Mouse (Mus musculus) kidney, adult 18-20 months (tissue): ENCODE results near the gene Rbm25.
"Not testable (repeated sequence)": the region's sequence is repeated elsewhere in the genome, so short reads cannot be mapped to it uniquely, and the experiment has no call there.

Source experiments
- DNase-seq: peaks from one replicate; pipeline ENCODE4 v3.0.0; 2021

Rbm25 gene

DNA sequence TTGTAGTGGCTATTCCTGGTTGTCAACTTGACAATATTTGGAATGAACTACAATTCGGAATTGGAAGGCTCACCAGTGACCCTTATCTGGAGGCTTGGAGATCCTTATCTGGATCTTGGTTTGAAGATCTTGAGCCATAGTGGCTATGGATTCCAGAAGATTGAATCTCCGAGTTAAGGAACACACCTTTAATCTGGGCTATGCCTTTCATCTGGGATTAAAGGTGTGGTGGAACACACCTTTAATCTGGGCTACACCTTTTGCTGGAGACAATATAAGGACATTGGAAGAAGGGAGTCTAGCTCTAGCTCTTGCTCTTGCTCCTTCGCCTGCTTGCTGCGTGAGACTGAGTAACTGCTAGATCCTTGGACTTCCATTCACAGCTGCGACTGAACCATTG is at the start of gene Rbm25:
Gene Rbm25, plus strand, starts transcription at position 301 of the 400 bp plus-strand sequence.
- DNase-seq: not testable (repeated sequence)

DNA sequence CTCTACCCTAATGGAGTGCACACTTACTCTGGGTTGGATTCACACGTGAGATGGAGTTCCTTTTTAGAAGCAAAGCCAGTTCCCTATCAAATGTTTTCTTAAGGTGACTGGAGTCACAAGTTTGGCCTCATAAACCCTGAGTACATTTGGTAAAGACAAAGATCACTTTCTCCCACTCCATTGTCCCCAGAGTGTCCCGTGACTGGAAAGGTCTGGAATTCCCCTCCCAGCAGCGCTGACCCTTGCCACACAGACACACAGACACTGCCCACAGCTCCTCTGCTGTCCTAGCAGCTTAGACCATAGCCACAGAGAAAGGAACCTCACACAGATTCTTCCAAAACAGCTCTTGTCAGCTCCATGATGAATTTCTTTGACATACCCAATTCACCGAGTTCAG is 48.9 kb upstream of the Rbm25 start:
- peak; percentile 25 for DNase-seq

DNA sequence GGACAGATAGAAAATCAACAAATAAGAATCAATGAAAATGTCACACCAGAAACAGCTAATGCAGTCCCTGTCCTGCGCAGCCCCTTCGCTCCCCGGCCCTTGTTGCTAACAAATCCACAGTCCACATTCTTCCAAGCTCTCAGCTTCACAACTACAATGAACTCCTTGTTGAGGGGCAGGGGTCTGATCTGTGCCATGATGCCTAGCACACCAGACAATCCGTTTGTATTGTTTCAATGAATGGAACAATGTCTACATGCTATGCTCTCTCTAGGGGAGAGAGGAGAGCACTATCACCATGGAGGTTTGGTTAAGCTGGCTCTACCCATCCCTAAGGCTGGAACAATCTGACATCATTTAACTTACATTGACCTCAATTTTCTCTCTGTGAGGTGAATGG is 48.3 kb upstream of the Rbm25 start:
- no peak for DNase-seq

DNA sequence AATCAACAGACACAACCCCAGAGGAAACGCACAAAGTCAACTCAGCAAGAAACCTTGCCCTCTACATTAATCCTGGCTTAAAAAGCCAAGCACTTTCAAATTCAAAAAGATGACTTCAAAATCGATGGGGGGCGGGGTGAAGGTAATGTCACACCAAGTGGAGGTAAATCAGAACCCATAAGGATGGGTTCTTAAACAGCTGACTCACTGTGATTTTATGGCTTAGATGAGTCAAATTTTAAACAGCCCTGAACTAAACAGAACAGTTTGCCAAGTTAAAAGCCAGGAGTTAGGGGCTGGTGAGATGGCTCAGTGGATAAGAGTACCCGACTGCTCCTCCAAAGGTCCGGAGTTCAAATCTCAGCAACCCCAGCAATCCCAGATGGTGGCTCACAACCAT is 44.4 kb upstream of the Rbm25 start:
- no peak for DNase-seq

DNA sequence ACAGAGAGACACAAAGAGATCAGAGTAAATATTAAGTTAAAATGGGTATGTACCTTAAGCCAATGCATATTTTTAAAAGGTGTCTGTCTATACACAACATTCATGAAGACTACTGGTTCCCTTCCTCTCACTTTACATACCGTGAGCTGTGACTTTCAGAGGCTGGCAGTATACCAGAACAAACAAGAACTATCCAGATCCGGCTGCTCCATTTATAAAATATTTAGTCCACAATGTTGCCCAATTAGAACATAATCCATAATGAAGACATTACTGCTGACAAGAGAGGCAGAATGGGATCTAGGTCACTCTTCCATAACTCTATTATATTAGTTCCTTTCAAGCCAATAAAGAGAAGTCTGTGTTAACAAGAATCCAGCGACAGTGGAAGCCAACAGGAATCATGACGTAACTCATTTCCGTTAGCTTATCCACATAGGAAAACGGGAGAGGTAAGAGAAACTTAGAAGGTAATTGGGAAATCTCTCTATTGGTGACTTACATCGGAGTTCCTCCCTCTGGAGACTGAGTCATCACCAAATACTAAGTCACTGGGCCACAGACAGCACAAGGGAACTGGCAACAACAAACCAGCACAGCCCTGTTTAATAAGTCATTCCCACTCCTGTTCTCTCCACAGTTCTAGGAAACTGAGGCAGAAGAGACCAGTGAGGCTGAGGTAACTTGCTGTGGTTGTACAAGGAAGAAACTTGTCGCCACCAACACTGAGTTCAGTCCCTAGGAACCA is 39.1 kb upstream of the Rbm25 start:
- no peak for DNase-seq

DNA sequence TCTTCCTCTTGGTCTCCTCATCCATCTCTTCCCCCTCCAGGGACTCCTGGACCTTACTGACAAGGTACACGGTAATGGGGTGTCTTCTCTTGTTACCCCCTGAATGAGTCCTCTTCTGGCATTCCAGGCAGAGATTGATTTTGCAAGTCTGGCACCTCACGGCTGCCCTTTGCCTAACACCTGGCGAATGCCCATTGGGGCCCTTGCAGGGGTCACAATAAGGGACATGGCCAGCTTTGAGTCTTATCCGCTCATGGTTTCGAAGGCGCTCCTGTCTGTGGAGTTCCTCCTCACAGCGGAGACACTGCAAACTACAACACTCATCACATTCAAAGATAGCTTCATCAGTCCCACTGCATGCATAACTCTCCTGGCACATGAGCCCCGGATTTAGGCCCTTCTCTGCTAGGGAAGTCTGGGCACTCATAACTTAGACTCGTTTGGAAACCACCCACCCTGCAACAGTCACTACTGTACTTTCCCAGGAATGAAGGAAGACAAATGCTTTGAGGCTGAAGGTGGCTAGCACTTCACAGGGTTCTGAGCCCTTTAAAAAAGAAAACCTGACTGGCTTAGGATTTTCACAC is 36.5 kb upstream of the Rbm25 start:
- no peak for DNase-seq

DNA sequence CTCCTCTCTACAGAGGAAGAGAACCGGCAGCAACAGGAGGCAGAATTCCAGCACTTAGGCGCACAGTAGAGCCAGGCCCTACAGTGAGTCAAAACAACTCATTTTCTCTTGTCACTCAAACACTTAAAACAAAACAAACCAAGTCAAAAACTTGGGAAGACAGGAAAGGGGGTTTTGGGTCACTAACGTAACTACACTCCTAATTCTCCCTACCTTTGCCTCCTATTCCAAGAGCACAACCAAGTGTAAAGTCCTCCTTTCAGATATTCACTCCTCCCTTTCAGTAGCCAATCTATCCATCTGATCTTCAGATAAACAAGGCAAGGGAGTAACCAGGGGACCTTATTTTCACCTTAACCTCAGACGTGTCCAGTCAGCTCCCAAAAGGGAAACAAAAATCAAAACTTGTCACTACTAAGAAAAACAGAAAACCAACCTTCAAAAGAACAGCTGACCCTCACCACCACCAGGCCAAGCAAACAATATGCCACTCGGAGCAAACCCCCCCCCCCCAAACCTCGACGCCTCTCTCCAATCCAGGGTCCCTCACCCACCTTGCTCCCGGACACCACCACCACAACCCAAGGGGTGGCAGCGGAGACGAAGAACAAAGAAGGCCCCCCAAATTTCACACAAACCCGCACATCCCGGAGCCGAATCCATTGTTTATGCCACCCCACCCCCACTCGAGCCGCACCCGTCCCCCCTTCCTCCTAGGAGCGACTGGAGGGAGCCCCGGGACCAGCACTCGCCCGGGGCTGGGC is 34.7 kb upstream of the Rbm25 start:
- no peak for DNase-seq

DNA sequence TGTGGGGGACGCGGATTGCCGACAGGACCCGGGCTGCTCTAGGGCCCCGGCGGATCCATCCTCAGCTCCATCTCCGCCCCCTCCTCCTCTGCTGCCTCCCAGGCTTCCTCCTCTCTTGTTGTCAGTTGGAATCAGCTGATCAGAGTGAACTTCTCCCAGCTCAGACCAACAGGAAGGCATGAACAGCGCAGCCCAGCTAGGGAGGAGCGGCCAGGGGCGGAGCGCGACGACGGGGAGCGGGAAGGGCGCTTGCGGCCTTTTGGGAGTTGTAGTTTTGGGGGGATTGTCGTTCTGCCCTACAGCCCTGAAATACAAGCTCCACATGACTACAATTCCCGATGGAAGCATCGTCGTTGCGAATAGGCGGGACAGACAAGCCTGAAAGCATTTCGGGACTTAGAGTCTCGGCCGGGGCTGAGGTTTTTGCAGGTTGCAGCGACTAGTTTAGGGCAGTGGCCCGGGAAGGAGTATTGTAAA is 34.0 kb upstream of the Rbm25 start, which contains the start of gene Zfyve1:
Gene Zfyve1, minus strand, starts transcription at position 198 of the 477 bp plus-strand sequence.
- peak; percentile 90 for DNase-seq

DNA sequence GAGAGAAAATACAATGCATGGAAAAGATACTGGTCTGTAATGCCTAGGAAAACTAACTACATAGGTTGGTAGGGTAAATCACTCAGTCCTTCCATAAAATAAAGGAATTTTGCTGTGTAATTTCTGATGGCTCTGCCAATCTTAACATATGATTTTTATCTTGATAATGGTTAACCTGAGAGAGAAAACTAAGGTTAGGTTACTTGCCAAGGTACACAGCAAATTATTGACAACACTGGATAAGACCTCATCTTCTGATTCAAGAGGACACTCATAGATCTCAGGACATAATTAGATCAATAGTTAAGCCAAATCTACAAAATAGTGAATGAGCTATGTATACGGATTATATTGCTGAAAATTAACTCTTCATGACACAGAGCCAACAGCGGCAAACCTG is 33.2 kb upstream of the Rbm25 start:
- DNase-seq: no peak

DNA sequence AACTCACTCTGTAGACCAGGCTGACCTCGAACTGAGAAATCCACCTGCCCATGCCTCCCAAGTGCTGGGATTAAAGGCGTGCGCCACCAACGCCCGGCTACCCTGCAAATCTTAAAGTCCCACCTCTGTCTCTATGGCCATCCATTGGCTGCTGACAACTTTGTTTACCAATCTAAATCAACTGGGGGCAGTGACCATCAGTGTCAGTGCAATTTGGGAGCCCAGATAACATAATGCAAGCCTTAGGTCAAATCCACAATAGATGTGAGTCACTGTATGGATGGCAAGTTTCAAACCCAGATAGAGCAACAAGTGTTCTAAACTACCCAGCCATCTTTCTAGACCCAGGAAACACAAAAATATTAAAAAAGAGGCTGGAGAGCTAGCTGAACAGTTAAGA is 28.8 kb upstream of the Rbm25 start:
- DNase-seq: no peak

DNA sequence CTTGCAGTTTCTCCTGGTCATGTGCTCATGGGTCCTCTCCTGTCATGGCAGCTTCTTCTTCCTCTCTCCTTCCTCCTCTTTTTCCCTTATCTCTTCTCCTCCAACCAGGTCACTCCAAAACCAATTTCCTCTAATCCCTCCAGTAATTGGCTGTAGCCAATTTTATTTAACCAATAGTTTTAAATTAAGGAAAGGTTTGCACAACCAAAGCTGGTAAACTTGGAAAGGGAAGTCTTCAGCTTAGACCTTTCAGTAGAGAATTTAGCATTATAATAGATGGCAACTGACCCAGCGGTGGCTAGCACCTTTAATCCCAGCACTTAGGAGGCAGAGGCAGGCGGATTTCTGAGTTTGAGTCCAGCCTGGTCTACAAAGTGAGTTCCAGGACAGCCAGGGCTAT is 24.6 kb upstream of the Rbm25 start:
- not testable (repeated sequence) for DNase-seq

DNA sequence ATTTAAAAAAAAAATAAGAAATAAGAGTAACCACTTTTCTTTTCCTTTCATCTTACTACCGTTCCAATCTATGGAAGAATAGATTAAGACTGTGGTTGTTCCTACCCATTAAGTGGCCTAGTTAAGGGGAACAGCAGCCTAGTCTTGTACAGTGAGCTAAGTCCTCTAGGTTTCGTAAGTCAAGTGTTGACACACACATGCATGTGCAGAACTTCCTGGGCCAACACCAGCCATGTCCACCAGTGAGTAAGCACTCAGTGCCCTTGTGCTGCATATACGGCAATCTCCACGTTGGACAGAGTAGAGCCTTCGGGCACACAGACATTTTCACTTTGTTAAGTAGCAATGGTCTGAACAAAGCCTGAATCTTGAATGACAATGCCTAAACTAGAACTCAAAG is 13.8 kb upstream of the Rbm25 start:
- no peak for DNase-seq

DNA sequence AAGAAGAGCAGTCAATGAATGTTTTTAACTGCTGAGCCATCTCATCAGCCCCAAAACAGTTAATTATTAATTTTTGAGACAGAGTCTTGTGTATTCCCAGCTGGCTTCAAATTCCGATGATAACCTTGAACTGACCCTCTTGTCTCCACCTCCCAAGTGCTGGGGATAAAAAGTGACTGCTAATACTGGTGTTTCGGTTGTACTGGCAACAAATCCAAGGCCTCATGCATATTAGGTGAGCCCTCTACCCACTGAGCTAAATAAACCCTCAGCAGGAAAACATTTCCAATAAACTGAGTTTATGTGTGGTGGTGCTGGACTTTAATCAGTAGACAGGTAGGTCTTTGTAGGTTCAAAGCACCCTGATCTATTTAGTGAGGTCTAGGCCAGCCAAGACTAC is 12.1 kb upstream of the Rbm25 start:
- DNase-seq: no peak

DNA sequence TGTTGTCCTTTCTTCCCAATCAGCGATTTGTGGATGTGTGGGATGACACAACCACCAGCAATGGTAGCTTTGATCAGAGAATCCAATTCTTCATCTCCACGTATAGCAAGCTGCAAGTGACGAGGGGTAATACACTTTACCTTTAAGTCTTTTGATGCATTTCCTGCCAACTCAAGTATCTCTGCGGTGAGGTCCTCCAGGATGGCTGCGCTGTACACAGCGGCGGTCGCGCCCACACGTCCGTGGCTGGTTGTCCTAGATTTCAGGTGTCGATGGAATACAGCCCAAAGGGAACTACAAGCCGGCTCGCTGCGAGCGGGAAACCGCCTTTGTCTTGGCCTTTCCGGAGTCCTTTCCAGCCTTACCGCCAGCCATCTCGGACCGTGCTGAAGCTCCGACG is 10.3 kb upstream of the Rbm25 start:
- DNase-seq: not testable (repeated sequence)

DNA sequence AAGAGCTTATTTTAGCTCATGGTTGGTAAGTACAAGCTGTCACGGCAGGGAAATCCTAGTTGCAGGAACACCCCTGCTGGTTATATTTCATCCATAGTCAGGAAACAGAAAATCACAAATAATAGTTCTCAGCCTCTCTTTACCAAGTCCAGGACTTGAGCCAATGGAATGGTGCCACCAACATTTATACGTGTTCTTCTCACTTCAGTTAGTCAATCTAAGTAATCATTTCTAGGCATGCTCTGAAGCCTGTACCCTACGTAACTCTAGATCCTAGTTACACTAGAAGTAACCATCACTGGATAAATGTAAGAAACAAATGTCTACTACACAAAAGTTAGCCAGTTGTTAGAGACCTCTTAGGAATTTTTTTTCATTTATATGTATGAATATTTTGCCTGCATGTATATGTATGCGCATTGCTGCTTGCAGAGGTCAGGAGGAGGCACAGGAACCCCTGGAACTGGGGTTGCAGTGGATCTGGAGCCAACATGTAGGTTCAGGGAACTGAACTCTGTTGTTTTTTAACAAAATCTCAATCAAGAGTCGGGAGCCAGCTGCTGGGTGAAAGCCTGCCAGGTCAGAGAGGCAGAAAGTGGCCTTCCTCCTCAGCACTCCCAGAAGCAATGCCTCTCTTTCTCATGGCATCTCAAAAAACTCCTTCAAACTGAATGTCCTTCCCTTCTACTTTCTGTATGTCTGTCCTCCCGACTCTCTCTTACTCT is 8.8 kb upstream of the Rbm25 start:
- peak; percentile 35 for DNase-seq

DNA sequence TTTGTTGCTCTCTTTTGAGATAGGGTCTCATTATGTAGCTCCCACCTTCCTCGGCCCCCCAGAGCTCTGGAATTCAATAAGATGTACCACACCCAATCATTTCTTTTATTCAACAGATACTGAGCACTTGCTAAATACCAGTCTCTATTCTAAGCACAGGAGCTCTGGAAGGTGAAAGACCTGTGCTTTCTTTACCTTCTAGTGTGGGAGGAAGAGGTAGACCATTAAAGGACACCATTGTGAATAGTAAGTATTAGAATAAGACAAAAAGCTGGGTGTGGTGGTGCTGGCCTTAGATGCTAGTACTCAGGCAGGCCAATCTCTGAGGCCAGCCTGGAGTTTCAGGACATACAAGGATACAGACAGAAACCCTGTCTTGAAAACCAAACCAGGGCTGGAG is 6.7 kb upstream of the Rbm25 start:
- no peak for DNase-seq

DNA sequence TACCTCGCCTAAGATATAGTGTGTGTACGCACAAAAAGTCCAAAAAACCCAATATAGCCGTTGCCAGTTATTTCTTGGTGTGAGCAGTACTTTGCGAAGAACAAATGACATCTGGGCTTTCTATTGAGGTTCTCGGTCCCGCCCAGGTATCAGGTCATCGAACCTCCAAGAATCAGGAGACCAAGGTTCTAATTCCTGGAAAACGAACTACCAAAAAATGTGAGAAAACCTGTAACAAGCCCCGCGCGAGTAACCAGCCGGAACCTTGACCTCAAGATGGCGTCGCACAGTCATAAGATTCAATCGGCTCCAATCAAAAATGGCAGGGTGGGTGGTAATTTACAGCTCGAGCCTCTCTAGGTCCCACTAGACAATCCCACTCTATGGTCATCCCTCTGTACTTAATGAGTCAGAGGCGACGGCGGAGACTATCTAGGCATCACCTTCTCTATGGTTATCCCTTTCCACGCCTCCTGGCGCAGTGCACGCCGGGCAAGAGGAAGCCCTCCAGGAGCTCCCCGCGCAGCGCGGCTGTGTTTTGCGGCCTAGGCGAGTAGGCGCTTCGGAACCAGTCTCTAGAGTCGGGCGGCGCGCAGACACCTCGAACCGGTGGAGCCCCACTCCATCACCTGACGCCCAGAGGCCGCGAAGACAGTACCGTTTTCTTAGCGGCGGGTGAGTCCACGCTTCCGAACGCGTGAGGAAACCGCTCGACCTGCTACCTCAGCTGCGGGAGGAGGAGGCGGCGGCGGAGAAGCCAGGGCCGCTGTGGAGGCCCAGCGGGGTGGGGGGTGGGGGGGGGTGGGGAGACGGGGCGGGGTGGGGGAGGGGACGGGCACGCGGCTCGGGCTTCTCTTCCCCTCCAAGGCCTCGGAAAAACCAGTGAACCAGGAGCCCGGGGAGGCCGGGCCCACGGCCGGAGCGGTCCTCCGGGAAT is 975 bp downstream of the Rbm25 start:
- peak; percentile 97 for DNase-seq

DNA sequence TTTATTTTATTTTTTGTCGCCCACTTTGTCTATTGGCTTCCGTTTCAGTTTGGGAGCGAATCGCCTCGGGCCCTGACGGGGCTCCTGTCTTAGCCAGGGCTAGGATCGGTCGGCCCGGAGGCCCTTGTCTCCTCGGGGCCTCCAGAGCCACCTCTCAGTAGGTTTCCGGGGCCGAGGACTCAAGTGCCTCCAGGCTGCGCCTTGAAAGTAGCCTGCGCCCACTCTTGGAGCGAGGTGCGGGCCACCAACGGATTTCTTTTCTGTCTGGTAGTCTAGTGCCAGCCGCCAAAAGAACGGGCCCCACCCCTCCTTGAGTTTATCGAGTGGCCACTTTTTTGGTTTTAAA is 1.6 kb downstream of the Rbm25 start:
- peak; percentile 59 for DNase-seq

DNA sequence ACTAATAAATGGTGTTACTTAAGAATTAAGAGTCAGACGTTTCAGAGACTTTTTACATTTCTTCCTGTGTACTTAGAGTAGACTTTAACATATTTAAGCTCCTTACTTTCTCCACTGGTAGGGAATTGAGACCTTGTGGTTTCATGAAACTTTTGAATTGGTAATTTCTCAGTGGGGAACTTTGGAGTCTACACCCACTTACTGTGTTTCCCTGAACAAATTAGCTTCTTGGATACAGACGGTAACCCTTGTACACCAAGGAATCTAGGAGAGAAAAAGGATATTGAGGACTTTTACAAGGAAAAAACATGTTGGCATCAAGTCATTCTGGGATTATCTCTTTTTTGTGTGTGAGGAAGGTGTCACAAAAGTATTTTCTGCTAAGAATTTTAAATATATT is 2.8 kb downstream of the Rbm25 start:
- DNase-seq: no peak

DNA sequence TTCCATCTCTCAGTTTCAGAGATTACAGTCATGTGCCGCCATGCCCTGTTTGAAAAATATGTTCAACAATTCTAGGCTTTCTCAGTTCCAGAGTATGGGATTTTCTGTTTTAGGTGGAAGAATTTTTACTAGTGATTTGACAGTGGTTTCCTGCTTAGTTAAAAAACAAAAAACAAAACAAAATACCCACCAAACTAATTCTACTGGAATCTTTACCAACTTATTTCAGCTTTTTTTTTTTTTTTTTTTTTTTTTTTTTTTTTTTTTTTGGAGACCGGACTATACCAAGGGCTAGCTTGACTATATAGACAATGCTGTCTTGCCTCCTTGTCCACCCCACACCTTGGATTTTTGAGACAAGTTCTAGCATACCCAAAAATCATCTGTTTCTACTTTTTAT is 10.2 kb downstream of the Rbm25 start:
- DNase-seq: no peak

DNA sequence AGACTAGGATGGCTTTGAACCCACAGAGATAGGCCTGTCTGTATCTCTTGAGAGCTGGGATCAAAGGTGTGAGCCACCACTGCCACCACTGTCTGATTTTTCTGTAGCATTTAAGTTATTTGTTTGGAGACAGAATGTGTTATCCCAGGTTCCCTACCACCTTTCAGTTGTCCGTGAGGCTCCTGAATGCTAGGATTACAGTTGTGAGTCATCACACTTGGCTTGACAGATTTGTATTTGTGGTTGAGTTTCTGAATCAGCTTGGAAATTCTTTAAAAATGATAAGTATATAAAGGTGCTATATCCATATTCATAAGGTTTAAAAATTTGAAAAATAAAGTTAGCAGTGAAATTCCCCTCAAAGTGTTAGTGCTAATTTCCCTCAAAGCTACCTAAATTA is 12.1 kb downstream of the Rbm25 start:
- DNase-seq: no peak

DNA sequence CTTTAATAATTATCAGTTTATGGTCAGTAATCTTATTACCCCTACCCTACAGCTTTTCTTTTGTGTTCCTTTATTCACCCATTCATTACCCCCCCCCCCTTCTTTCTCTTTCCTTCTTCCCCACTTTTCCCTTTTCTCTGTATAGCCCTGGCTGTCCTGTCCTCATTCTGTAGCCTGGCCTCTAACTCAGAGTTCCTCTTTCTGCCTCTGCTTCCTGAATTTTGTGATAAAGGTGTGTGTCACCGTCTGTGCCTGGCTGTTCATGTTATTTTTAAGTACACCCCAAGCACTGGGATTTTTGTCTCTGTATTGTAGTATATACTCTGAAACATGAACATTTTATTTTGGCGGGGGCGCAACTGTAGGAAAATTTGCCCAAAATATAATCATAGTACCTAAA is 19.3 kb downstream of the Rbm25 start:
- no peak for DNase-seq
